Mouse (Mus musculus) retina, postnatal 7 days (tissue): ENCODE measurements at regions not wholly inside any gene's neighbourhood (a gene's known extent, or its start where the extent isn't known, plus 50 kb on each side); places are given as distances from the start of the nearest gene placed in this dataset.

Source experiments
- DNase-seq: peaks from one replicate; pipeline ENCODE4 v3.0.0-alpha.2; 2012; ENCODE audit warnings: low read depth, low spot score

DNA sequence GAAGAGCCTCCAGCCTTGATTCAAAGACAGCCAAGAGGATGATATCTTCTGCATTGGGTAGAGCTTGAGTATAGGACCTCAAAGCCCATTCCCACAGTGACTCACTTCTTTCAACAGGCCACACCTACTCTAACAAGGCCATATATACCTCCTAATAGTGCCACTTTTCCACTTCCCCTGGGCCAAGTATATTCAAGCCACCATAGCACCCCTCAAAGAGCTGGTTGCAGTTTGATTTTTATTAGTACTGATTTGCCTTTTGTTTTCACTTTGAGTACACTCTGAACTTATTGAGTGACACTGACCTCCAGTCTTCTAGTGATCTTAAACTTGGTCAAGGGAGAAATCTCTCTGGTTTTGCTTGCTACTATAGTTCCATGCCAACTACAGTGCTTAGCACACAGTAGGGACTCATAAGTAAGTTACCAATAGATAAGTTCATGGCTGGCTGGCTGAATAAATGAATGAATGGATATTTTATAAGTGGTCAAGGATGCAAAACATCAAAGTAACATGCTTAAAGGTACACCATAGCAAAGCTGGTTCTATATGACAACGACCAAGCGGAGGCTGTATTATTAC is 64.5 kb upstream of the Lmo2 start:
- no peak for DNase-seq

DNA sequence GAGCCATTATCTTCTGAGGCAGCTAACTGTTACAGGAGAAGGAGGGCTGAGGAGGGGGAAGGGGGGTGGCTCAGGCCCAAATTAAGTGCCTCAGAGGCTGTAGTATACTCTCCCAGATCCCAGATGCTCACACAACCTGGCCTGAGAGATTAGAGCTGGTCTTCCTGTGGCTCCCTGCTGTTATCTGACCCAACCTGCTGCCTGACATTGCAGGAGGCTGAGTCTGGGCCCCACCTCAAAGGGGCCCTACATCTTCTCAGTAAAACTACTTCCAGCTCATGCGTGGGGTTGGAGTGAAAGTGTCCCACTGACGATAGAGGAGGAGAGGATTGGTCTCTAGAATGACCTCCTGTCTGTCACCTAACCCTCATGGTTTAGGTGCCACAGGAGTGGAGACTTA is 64.0 kb upstream of the Lmo2 start:
- no peak for DNase-seq

DNA sequence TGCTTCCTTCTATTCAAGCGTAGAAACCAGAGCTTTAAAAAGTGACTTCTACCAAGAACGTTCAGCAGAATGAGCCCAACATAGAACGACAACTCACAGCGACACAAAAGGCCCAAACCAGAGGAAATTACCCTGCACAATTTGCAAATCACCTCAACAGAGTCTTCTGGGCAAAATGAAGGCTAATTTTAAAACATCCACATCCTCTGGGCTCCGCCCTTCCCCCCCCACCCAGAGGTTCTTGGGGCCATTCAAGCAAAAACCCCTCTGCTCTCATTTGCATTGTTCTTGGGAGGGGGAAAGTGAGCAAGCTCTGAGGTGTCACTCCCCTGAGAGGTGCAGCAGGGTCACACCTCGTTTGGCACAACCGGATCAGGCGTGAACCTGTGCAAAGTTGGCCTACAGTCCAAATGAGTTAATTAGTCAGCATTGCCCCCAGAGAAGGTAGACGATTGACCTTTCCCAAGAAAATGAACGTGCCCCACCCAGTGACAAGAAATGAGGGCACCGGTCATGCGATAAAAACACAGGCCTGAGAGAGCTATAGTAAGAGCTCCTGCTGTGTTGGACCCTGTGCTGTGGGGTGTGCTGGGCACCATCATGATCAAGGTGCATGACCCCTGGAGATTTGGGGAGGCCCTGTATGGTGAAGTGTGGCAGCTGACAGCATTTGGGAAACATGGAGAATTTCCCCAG is 62.7 kb upstream of the Lmo2 start:
- DNase-seq: no peak

DNA sequence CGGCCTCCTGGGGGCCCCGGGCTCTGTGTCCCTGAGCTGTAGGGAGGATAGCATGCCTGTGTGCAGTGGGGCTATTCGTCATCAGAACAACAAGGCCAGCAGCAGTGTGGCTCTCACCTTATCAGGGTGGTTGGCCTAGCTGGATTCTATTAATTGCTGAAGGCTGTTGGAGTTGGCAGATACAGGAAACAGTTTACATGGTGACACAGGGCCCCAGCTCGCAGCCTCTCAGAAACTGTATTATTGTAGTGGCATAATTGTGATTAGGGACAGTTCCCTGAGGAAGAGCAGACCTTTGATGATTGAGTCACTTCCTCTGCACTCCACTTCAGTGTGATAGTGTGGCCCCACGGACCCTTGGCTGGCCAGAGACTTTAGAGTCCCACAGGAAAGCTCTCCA is 61.6 kb upstream of the Lmo2 start:
- no peak for DNase-seq

DNA sequence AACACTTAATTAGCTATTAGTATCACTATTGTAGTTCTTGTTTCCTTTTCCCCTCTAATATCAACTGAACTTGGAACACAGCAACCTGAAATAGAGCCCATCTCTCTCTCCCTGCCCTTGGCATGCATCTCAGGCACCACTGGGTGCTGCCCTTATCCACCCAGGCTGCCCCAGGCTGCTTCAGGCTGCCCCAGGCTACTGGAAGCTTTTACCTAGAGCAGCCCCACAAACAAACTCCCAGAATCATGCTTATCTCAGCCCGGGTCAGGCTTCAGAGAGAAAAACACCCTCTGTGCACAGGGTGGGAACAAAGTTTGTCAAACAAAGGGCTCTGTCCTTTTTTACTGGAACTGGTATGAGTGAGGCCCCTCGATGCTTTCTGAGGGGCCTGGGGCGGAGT is 61.0 kb upstream of the Lmo2 start:
- no peak for DNase-seq

DNA sequence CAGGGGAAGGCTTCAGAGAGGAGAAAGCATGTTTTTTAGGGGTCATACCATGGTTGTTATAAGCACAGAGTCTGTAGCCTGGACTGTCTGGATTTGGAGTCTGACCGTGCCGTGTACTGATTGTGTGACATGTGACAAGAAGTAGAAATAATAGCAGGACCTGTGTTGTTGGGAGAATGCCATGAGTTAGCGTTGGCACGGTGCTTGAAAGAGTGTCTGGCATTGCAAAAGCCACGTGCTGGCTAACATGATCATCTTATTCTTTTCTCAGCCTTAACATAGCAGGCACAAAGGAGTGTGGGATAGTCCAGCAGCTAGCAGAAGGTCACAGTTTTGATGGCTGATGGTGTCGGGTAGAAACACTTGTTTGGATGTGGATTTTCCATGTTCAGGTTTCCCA is 58.1 kb upstream of the Lmo2 start:
- DNase-seq: no peak

DNA sequence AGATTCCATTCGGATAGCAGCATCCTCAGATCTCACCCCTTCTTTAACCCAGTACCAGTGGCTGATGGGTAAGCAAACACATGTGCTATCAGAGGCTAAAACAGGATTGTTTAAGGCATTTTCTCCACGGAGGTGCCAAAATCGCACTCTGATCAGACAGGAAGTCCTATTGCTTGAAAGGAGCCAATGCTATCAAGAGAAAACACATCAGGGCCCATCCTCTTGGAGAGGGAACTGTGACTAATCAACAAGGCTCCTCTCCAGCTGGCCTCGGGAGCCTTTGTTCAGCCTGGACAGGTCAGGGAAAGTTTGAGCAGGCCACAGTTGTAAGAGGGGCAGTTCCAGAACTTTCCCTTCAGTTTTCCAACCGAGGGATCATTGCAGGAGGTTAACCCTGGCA is 57.4 kb upstream of the Lmo2 start:
- no peak for DNase-seq

DNA sequence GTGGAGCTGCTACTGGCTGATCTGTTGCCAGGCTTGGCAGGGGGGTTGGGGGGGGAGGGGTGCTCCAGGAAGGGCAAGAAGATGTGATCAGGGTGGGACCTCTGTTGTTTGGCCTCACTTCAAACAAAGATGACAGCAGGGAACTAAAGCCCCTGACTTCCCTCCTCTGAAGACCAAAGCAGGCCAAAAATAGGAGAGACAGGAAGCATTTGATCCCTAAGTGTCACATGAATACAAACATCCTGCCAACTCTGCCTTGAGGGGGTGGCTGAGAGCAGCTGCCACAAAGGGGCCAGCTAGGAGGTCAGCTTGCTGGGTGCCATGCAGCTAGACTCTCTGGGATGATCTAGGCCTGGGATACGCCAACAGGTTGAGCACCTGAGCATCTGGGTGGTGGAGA is 56.3 kb upstream of the Lmo2 start:
- no peak for DNase-seq

DNA sequence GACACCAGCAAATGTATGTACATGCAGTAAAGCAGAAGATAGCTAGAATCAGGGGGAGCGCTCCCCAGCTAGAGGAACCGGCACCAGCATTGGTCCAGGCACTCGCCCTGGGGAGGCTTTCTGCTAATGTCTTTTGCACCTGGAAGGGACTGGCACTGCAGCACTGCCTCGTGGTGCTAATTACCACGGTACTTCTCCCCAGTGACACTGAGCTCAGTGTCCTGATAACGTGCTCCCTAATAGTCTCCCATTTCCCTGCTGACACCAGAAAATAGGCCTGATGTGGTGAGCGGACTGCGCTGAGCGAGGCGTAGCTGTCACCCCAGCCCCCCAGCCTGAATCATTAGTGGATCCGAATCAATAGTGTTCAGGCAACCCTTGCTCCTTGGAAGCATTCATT is 55.0 kb upstream of the Lmo2 start:
- no peak for DNase-seq

DNA sequence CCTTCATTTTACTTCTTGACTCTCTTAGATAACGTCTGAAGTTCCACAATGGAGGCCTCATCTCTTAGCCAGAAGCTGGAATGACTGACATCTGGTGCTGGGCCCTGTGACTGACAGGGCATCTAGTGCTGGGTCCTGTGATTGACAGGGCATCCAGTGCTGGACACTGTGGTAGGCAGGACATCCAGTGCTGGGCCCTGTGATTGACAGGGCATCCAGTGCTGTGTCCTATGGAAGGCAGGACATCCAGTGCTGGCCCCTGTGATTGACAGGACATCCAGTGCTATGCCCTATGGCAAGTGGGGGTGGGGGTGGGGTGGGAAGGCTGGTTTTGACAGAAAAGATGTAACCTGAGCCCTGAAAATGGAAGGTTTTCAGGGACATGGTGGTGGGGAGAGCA is 52.1 kb upstream of the Lmo2 start:
- no peak for DNase-seq

DNA sequence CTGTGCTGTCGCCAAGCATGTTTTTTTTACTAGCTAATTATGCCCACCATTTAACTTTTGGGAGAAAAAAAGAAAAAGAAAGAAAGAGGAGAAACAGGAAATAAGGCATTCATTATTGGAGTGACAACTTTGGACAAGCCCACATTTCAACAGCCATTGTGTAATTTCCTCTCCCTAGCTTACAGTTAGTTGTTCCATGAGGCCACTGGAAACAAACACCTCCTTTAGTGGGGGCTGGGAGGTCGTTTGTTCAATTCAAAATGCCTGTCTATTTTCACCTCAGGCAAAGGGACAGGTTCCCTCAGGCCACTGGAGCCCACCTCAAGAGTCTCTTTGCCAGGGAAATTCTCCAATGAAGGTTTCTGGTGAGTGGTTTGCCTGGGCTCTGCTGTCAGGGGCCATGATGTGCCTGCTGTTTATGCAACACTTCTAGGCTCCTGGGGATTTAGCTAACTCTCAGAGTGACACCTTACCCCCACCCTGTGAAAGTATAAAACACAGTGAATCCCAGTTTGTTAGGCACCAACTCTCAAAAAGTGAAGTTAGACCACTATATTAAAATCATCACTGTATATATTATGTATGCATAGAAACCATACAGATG is 51.1 kb upstream of the Lmo2 start:
- no peak for DNase-seq
